Mouse (Mus musculus): ENCODE results near the gene 1110032F04Rik. TPM values are rescaled to one million over a fixed set of nuclear protein-coding genes. Genes with fewer than 3 reads are reported as not detected.
"Not testable (repeated sequence)": the region's sequence is repeated elsewhere in the genome, so short reads cannot be mapped to it uniquely, and the experiment has no call there.

1110032F04Rik gene
- total RNA-seq, 2 experiments from 2014 or later, result 7.8 to 7.9 TPM

DNA sequence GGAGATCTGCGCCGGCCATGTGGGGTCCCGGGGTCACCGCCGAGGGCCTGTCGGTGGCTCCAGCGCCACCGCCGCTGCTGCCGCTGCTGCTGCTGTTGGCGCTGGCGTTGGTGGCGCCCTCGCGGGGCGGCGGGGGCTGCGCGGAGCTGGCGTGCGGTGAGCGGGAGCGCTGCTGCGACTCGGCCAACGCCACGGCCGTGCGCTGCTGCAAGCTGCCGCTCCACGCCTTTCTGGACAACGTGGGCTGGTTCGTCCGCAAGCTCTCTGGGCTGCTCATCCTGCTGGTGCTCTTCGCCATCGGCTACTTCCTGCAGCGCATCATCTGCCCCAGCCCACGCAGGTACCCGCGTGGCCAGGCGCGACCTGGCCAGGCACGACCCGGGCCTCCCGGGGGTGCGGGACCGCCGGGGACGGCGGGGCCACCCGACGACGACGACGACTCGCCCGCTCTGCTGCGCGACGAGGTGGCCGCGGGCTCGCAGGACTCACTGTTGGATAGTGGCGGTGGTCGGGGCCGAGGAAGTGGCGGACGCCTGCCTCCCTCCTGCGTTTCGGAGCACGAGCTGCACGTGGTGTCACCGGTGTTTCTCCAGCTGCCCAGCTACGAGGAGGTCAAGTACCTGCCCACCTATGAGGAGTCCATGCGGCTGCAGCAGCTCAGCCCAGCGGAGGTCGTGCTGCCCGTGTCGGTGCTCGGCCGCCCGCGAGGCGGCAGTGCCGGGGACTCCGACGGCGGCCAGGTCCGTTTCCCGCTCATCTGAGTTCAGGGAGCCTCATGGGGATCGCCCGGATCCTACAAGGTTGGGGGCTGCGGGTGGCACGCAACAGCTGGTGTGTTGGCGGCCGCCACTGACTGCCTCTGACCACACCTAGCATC, 543 bp downstream of the 1110032F04Rik start:
- peak; percentile 55 for TF ChIP-seq CTCF (conservative IDR thresholded peaks at IDR 0.05)
- Histone ChIP-seq H3K27ac (peak overlapping the region; percentile 61), H3K4me3 (peak overlapping the region; percentile 55)
- peak in 1 of 2 experiments; percentile 16 for DNase-seq (ENCODE audit: low spot score in 2 of 2)

DNA sequence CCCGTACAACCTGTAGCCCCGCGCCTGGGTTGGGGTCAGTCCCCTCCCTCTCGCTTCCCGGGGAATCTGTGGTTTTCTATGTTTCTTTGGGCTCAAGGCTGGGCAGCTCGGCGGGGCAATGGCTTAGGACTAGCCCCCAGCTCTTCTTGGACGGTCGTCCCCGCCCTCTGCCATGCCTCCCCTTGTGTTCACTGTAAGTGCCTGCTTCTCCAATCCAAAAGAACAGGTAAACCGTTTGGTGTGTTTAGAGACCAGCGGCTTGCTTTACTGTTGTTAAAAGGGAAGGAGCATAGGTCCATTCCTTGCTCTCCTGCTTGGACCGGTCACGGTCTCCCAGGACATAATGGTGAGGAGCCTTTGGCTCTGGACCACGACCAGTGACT, 1.2 kb downstream of the 1110032F04Rik start:
- no peak for DNase-seq (ENCODE audit: low spot score in 2 of 2)
- H3K4me3 ChIP-seq, result peak overlapping the region; percentile 55
- TF ChIP-seq CTCF (conservative IDR thresholded peaks at IDR 0.05), result no peak
- no peak overlapping the region for H3K27ac ChIP-seq

DNA sequence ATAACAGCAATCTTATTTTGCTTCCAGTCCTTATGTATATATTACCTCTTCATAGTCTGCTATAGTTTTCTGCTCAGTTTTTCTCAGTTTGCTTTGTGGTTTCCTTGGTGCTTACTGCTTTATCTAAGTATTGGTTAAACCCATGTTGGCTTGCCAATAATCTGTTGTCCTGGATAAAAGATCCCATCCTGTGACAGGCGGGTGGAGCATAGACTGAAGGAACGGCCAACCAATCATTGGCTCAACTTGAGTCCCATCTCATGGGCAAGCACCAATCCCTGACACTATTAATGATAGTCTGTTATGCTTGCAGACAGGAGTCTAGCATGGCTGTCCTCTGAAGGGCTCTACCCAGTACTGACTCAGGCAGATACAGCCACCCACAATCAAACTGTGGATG, 4.7 kb downstream of the 1110032F04Rik start:
- DNase-seq (ENCODE audit: low spot score in 2 of 2), result no peak
- no peak overlapping the region for H3K4me3 ChIP-seq
- no peak overlapping the region for H3K27ac ChIP-seq
- no peak for TF ChIP-seq CTCF (conservative IDR thresholded peaks at IDR 0.05)

DNA sequence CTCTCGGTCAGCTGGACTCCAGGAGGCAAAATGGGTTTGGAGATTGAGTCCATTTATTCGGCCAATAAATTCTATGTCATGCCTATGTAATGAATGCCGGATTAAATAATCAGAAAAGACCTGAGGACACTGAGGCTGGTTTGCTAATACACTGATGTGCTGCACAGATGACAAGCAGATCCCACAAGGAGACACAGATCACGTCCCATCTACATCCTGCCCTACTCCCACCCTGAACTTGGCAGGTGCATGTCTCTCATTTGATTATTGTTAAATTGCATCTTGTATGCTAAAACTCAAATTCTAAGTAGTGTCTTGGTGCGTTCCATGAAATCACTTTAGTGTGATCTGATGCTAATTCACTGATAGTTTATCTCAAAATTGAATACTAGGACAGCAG, 17.5 kb downstream of the 1110032F04Rik start:
- no peak for DNase-seq (ENCODE audit: low spot score in 2 of 2)
- no peak overlapping the region for H3K27ac ChIP-seq
- no peak overlapping the region for H3K4me3 ChIP-seq
- TF ChIP-seq CTCF (conservative IDR thresholded peaks at IDR 0.05), result no peak

DNA sequence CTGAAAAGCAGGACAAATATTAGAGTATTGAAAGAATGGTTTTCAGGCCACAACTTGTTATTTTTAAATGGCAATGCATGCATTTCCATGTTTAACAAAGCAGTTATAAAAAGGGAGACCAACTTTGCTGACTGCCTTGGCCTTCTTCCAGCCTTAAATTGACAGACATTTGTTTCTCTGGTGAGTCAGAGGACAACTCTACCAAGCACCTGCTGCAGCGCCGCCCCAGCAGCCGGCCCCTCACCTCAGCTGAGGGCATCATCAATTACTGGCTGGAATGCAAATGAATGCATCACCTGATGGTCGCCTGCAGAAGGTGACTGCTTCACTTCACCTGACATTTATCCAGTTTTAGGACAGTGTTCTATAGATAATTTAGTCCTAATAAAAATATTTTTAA, 26.0 kb downstream of the 1110032F04Rik start:
- Histone ChIP-seq H3K4me3 (no peak overlapping the region), H3K27ac (peak overlapping the region; percentile 3; the same call in 1 of the 2 replicates)
- DNase-seq (ENCODE audit: low spot score in 2 of 2), result peak; percentile 38 to 46
- no peak for TF ChIP-seq CTCF (conservative IDR thresholded peaks at IDR 0.05)

DNA sequence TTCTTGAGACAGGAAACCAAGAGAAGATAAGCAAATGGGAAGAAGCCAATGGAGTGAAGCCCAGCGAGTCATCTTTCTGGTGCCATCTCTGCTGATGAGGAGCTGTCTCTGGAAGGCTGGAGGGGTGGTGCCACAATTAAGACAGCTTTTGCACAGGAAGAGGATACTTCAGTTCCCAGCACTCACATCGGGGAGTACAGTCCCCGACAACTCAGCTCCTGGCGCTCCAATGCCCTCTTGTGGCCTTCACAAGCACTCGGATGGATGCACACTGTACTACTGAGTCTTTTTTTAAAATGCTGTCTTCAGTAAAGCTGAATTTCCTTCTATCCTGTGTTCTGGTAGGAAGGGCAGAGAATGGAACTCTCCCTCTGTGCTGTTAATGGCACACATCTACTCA, 27.8 kb downstream of the 1110032F04Rik start:
- TF ChIP-seq CTCF (conservative IDR thresholded peaks at IDR 0.05), result no peak; the same call in 1 of the 2 replicates
- Histone ChIP-seq H3K27ac (no peak overlapping the region), H3K4me3 (no peak overlapping the region)
- no peak for DNase-seq (ENCODE audit: low spot score in 2 of 2)

DNA sequence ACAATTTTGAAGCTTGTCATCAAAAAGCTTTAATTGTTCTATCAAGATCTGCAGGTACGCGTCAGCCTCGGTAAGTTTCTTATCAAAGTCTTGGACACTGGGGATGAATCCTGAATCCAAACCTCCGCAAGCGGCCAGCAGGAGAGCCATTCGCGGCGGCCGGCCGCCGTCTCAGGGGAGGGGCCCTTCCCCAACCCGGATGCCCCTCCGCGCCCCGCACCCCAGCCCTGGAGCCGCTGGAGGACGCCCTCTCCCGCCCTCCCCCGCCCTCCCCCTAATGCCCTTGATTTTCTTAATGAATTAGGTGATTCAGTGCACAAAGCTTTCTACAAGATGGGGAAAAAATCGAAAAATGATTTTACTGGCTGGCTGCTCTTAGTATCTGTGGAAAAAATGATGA, 33.2 kb downstream of the 1110032F04Rik start:
- H3K27ac ChIP-seq; DNase-seq (ENCODE audit: low spot score in 2 of 2); H3K4me3 ChIP-seq: not testable (repeated sequence)

DNA sequence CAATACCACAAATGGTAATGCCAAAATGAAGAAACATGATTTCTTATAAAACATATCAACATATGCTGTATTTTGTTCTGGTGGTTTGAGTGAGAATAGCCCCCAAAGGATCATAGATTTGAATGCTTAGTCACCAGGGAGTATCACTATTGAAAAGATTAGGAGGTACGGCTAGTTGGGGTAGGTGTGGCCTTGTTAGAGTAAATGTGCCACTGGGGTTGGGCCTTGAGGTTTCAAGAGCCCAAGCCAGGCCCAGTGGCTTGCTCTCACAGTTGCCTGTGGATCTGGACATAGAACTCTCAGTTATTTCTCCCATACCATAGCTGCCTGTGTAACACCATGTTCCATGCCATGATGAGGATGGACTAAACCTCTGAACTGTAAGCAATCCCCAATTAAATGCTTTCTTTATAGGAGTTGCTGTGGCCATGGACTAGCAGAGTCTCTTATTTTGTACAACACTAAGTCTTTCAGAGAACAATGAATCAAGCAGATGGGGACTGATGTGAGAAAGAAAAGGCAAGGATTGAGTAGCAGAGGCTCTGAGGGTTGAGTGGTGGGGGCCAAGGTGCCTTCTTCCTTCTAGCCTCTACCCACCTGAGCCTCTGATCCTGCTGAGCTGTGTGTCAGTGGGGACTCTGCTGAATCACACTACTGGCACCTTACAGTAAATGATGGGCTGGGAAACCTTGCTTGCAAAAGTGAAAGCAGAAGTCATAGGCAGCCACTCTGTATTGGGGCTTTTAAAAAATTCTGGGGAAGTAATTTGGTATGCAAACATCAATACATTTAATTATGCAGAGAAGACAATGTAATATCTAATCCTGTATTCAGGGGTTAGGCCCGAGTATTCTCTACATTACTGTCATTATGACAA, 35.8 kb downstream of the 1110032F04Rik start:
- no peak overlapping the region for H3K4me3 ChIP-seq
- TF ChIP-seq CTCF (conservative IDR thresholded peaks at IDR 0.05), result no peak
- DNase-seq (ENCODE audit: low spot score in 2 of 2), result no peak
- H3K27ac ChIP-seq, result no peak overlapping the region

DNA sequence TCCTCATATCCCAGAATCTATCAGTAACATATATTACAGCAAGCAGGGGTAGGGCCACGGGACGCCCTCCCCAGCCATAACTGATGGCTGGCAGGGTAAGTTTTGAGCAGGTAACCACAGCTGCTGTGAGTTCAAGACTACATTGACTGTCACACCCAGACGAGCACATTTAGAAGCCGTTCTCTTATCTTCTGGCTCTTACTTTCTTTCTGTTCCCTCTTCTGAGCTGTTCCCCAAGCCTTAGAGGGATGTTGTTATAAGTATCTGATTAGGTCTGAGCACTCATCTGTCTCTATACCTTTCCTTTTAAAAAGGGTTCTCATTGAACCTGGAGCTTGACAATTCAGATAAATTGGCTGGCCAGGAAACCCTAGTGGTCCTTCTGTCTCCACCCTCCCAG, 38.1 kb downstream of the 1110032F04Rik start:
- Histone ChIP-seq H3K27ac (no peak overlapping the region), H3K4me3 (no peak overlapping the region)
- no peak for DNase-seq (ENCODE audit: low spot score in 2 of 2)
- TF ChIP-seq CTCF (conservative IDR thresholded peaks at IDR 0.05), result no peak

Other genes with a start within 250 kb of the 1110032F04Rik start
- 1 to 10 TPM; 1.0 to 1.3 TPM for gene Il12a, start 178.9 kb upstream of the 1110032F04Rik start, total RNA-seq (2021)
- gene Ift80, start 135.0 kb downstream of the 1110032F04Rik start, total RNA-seq (2021), result 10 to 100 TPM; 25.5 to 27.0 TPM
- 1 to 10 TPM; 6.6 to 7.7 TPM for gene Smc4, start 135.2 kb downstream of the 1110032F04Rik start, total RNA-seq (2021)
- 10 to 100 TPM; 10.7 to 12.9 TPM for gene Trim59, start 175.2 kb downstream of the 1110032F04Rik start, total RNA-seq (2021)

All from layer of hippocampus, adult 2 months (tissue).